Mouse (Mus musculus) kidney, postnatal 0 days (tissue): ENCODE data around the gene Snai1. TPM values are rescaled to one million over a fixed set of nuclear protein-coding genes. Genes with fewer than 3 reads are reported as not detected.

Source experiments
- ATAC-seq: fragments of 200-750 bp; cut with Nextera tagmentation; replicated peaks from 2 replicates; pipeline ENCODE4 v1.8.0; 2017; ENCODE audit warnings: low read depth, moderate number of reproducible peaks, moderate TSS enrichment, moderate library complexity; ENCODE audit not compliant: low FRiP score
- DNase-seq: peaks from one replicate; pipeline ENCODE4 v3.0.0-alpha.2; 2016; ENCODE audit warnings: low spot score
- H3K27ac ChIP-seq: fragments of 300-500 bp; sonication (generic); 2 replicates; pipeline ENCODE4 v1.5.1; 2014; ENCODE audit warnings: mild to moderate bottlenecking
- H3K27me3 ChIP-seq: fragments of 300-500 bp; sonication (generic); 2 replicates; pipeline ENCODE4 v1.6.1; 2014; ENCODE audit warnings: low read length, mixed read lengths; ENCODE audit not compliant: insufficient read depth
- H3K36me3 ChIP-seq: fragments of 300-500 bp; sonication (generic); 2 replicates; pipeline ENCODE4 v1.6.1; 2014; ENCODE audit warnings: low read length, mixed read lengths; ENCODE audit not compliant: insufficient read depth
- H3K4me1 ChIP-seq: fragments of 300-500 bp; sonication (generic); replicated peaks from 2 replicates; pipeline ENCODE4 v1.6.1; 2014; ENCODE audit warnings: antibody characterized with exemption, low read length, mixed read lengths; ENCODE audit not compliant: insufficient read depth
- H3K4me2 ChIP-seq: fragments of 300-500 bp; sonication (generic); 2 replicates; pipeline ENCODE4 v1.6.1; 2014; ENCODE audit warnings: mild to moderate bottlenecking, low read length, moderate library complexity, mixed read lengths
- H3K4me3 ChIP-seq: fragments of 300-500 bp; sonication (generic); replicated peaks from 2 replicates; pipeline ENCODE4 v1.5.1; 2014; ENCODE audit warnings: low read depth, low read length
- H3K9ac ChIP-seq: fragments of 300-500 bp; sonication (generic); 2 replicates; pipeline ENCODE4 v1.6.1; 2014; ENCODE audit warnings: low read depth, low read length
- H3K9me3 ChIP-seq: fragments of 300-500 bp; sonication (generic); replicated peaks from 2 replicates; pipeline ENCODE4 v1.6.1; 2016; ENCODE audit warnings: low read length, inconsistent platforms, mixed read lengths
- CTCF ChIP-seq: IDR thresholded peaks from 2 replicates; pipeline ENCODE4 v1.5.1; 2016; ENCODE audit warnings: antibody characterized with exemption, low read depth, mild to moderate bottlenecking, moderate library complexity
- WGBS: fragments of 180-500 bp; shearing (Covaris S2); extraction: QIAGEN DNeasy Blood & Tissue Kit; methylation state at CpG from one replicate; pipeline ENCODE4 v1.1.7; 2014; 5-methylcytosine and 5-hydroxymethylcytosine counted together
- polyA plus RNA-seq: library from polyadenylated mRNA; unstranded; fragments of >200 nt; fragmentation: Nextera tagmentation; extraction: Ambion mirVana; gene quantifications from 2 replicates; pipeline ENCODE4 v1.2.1, GENCODE M21; 2015

Gene Snai1
- polyA plus RNA-seq, 1 experiment from 2014 or later, result 36.1 TPM

GRCm38 (mm10) chr2:167586041-167586440, 48.0 kb downstream of the Snai1 start:
- Histone ChIP-seq H3K4me2 (no peak overlapping the region), H3K27ac (peak overlapping the region; percentile 81), H3K9me3 (no peaks in the 10 kb centered on the region), H3K36me3 (no peaks in the 10 kb centered on the region), H3K4me1 (peaks cover 27% of the 10 kb centered on the region; the same call in 1 of the 2 replicates), H3K9ac (no peak overlapping the region), H3K27me3 (no peaks in the 10 kb centered on the region), H3K4me3 (no peak overlapping the region)
- TF ChIP-seq CTCF, result no peak
- no peak for ATAC-seq
- WGBS, result 17% methylated on average over 8 of the region's 8 CpGs
- no peak for DNase-seq

GRCm38 (mm10) chr2:167586976-167587375, 49.0 kb downstream of the Snai1 start:
- ATAC-seq, result no peak
- 13% methylated on average over 9 of the region's 9 CpGs for WGBS
- H3K4me2 ChIP-seq, result no peak overlapping the region
- H3K36me3 ChIP-seq, result no peaks in the 10 kb centered on the region
- no peak overlapping the region for H3K9ac ChIP-seq
- H3K9me3 ChIP-seq, result no peaks in the 10 kb centered on the region
- no peak overlapping the region for H3K4me3 ChIP-seq
- no peaks in the 10 kb centered on the region for H3K27me3 ChIP-seq
- peaks cover 27% of the 10 kb centered on the region; the same call in 1 of the 2 replicates for H3K4me1 ChIP-seq
- peak; percentile 71 for DNase-seq
- TF ChIP-seq CTCF, result no peak
- H3K27ac ChIP-seq, result peak overlapping the region; percentile 81

GRCm38 (mm10) chr2:167588774-167589577, 51.0 kb downstream of the Snai1 start:
- DNase-seq (peak; percentile 70), ATAC-seq (peak; percentile 23; the same call in 1 of the 2 replicates)
- peak overlapping the region; percentile 49; the same call in 1 of the 2 replicates for H3K9ac ChIP-seq
- peak overlapping the region; percentile 41 for H3K4me2 ChIP-seq
- no peak for TF ChIP-seq CTCF
- 26% methylated on average over 21 of the region's 21 CpGs for WGBS
- peak overlapping the region; percentile 81 for H3K27ac ChIP-seq
- H3K36me3 ChIP-seq, result no peaks in the 10 kb centered on the region
- no peaks in the 10 kb centered on the region for H3K27me3 ChIP-seq
- H3K9me3 ChIP-seq, result no peaks in the 10 kb centered on the region
- H3K4me3 ChIP-seq, result no peak overlapping the region
- peaks cover 31% of the 10 kb centered on the region; the same call in 1 of the 2 replicates for H3K4me1 ChIP-seq

Other genes with a start within 250 kb of the Snai1 start
- gene B4galt5, start 189.0 kb upstream of the Snai1 start, polyA plus RNA-seq, result 19.5 and 22.6 TPM in 2 replicates
- 14.2 and 15.5 TPM in 2 replicates for gene Slc9a8, start 116.5 kb upstream of the Snai1 start, polyA plus RNA-seq
- 77.0 and 78.7 TPM in 2 replicates for gene Rnf114, start 45.5 kb upstream of the Snai1 start, polyA plus RNA-seq
- 14.3 and 15.5 TPM in 2 replicates for gene Spata2, start 45.3 kb upstream of the Snai1 start, polyA plus RNA-seq
- 256 and 262 TPM in 2 replicates for gene Ube2v1, start 93.9 kb downstream of the Snai1 start, polyA plus RNA-seq
- gene Gm20431, start 123.3 kb downstream of the Snai1 start, polyA plus RNA-seq, result 11.2 and 12.6 TPM in 2 replicates
- 13.0 and 22.2 TPM in 2 replicates for gene Cebpb, start 150.7 kb downstream of the Snai1 start, polyA plus RNA-seq
- gene Tmem189, start 151.6 kb downstream of the Snai1 start, polyA plus RNA-seq, result 64.6 and 65.2 TPM in 2 replicates